Mouse (Mus musculus) hindbrain, embryonic 11.5 days (tissue): ENCODE results near the gene Frem2. TPM values are rescaled to one million over a fixed set of nuclear protein-coding genes. Genes with fewer than 3 reads are reported as not detected.
A peak's percentile ranks its signal among the peaks of the same experiment; 100 is the strongest.

Source experiments
- ATAC-seq: fragments of 200-750 bp; cut with Nextera tagmentation; 2 replicates; pipeline ENCODE4 v1.8.0; 2017; ENCODE audit warnings: mild to moderate bottlenecking, moderate TSS enrichment, moderate library complexity; ENCODE audit not compliant: low FRiP score
- DNase-seq: peaks from one replicate; pipeline ENCODE4 v3.0.0-alpha.2; 2015; ENCODE audit warnings: low spot score
- H3K27ac ChIP-seq: fragments of 300-500 bp; sonication (generic); 2 replicates; pipeline ENCODE4 v1.5.1; 2014; ENCODE audit warnings: mild to moderate bottlenecking, low read depth, low read length
- H3K27me3 ChIP-seq: fragments of 300-500 bp; sonication (generic); 2 replicates; pipeline ENCODE4 v1.6.1; 2014; ENCODE audit warnings: mild to moderate bottlenecking, low read length, moderate library complexity, mixed read lengths; ENCODE audit not compliant: control insufficient read depth, insufficient read depth
- H3K36me3 ChIP-seq: fragments of 300-500 bp; sonication (generic); 2 replicates; pipeline ENCODE4 v1.6.1; 2014; ENCODE audit warnings: mild to moderate bottlenecking, low read length, moderate library complexity, mixed read lengths; ENCODE audit not compliant: control insufficient read depth, insufficient read depth
- H3K4me1 ChIP-seq: fragments of 300-500 bp; sonication (generic); replicated peaks from 2 replicates; pipeline ENCODE4 v1.6.1; 2014; ENCODE audit warnings: low read length, mixed read lengths; ENCODE audit not compliant: control insufficient read depth, insufficient read depth
- H3K4me2 ChIP-seq: fragments of 300-500 bp; sonication (generic); replicated peaks from 2 replicates; pipeline ENCODE4 v1.6.1; 2014; ENCODE audit warnings: mild to moderate bottlenecking, low read depth, low read length
- H3K4me3 ChIP-seq: fragments of 300-500 bp; sonication (generic); 2 replicates; pipeline ENCODE4 v1.5.1; 2014; ENCODE audit warnings: low read depth, low read length
- H3K9ac ChIP-seq: fragments of 300-500 bp; sonication (generic); 2 replicates; pipeline ENCODE4 v1.6.1; 2014; ENCODE audit warnings: low read depth, low read length
- H3K9me3 ChIP-seq: fragments of 300-500 bp; sonication (generic); 2 replicates; pipeline ENCODE4 v1.6.1; 2016; ENCODE audit warnings: low read length; ENCODE audit not compliant: control insufficient read depth
- WGBS: fragments of 180-500 bp; shearing (Covaris S2); extraction: QIAGEN DNeasy Blood & Tissue Kit; methylation state at CpG from one replicate; pipeline ENCODE4 v1.1.7; 2014; 5-methylcytosine and 5-hydroxymethylcytosine counted together
- polyA plus RNA-seq: library from polyadenylated mRNA; unstranded; fragments of >200 nt; fragmentation: Nextera tagmentation; extraction: Ambion mirVana; gene quantifications from 2 replicates; pipeline ENCODE4 v1.2.1, GENCODE M21; 2014

Gene Frem2
- polyA plus RNA-seq, 1 experiment from 2014 or later: 3.4 TPM

DNA sequence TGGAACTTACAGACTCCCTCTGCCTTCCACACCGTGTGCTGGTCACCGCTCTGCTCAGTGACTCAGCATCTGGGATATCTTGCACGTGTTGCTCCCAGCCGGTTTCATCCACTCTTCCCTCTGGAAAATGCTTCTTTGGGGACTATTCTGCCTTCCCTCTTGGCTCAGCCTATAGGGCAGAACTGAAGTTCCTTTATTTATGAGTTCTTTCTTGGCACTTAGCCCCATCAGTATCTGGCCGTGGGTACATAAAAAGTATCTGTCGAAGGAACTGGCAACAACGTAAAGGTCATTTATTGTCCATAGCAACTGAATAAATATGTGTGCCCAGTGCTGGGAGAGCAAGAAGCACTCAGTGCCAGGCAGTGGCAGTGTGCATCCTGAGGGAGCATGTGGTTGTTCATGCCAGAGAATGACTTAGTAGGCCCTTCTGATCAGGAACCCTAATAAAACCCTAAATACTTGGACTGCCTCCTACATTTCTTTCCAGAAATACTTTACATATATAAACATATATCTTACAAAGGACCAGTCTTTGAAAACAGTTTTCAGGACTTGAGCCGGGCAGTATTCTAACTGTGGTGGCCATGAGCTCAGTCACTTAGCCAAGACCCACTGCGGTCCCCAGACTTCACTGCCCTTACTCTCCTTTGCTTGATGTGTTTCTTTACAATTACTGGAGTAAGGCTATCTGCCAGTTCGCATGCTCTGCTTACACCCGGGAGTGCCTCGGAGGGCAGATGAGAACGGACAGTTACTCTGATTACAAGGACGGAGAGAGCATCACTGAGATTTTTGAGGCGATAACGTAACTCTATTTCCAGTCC lies 99.6 kb downstream of the Frem2 start:
- ATAC-seq: no peak
- H3K4me2 ChIP-seq: no peak overlapping the region
- no peak for DNase-seq
- H3K27me3 ChIP-seq: no peaks in the 10 kb centered on the region
- H3K27ac ChIP-seq: no peak overlapping the region
- no peaks in the 10 kb centered on the region for H3K9me3 ChIP-seq
- peaks cover 4% of the 10 kb centered on the region; the same call in 1 of the 2 replicates for H3K4me1 ChIP-seq
- H3K4me3 ChIP-seq: no peak overlapping the region
- H3K9ac ChIP-seq: no peak overlapping the region
- WGBS: 91% methylated on average over 16 of the region's 16 CpGs
- H3K36me3 ChIP-seq: no peaks in the 10 kb centered on the region

DNA sequence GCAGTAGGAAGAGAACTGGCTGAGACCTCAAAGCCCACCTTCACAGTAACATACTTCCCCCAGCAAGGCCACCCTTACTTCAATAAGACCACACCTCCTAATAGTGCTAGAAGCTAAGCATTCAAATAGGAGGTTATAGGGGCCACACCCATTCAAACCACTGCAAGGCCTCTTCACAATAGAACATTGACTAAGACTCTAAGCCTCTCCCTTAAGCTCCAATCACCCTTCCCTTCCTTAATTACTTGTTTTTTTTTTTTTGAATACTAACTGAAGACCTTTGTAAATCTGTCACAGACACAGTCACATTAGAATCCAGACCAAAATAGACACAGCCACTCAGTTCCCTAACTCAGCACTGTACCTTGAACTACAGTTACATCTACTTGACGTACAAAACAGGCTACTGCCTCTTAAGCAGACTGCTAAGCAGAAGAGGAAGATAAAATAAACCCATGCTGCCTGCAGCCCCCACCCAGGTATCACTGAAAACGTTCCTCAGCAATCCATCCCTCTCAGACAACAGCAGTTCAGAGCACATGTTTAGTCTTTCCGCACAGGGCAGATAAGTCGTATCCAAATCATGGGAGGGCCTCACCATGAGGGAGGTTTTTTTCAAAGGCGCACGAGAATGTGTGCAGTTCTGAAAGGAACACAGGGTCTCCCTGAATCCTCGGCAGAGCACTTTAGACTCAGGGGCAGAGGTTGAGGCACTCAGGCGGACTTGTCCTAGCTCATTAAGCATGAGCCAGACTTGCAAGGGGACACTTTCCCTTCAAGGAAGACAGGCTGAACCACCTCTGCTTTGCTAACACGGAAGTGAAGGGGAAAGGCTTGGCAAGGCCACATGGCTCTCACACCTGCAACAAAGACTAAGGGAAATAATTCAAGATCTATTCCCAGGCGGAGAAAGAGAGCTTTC lies 101.9 kb downstream of the Frem2 start:
- H3K9ac ChIP-seq: no peak overlapping the region
- H3K36me3 ChIP-seq: no peaks in the 10 kb centered on the region
- no peaks in the 10 kb centered on the region for H3K9me3 ChIP-seq
- no peaks in the 10 kb centered on the region for H3K4me1 ChIP-seq
- ATAC-seq (no peak), DNase-seq (no peak)
- no peaks in the 10 kb centered on the region for H3K27me3 ChIP-seq
- no peak overlapping the region for H3K4me3 ChIP-seq
- H3K4me2 ChIP-seq: no peak overlapping the region
- WGBS: 66% methylated on average over 10 of the region's 10 CpGs
- H3K27ac ChIP-seq: no peak overlapping the region

DNA sequence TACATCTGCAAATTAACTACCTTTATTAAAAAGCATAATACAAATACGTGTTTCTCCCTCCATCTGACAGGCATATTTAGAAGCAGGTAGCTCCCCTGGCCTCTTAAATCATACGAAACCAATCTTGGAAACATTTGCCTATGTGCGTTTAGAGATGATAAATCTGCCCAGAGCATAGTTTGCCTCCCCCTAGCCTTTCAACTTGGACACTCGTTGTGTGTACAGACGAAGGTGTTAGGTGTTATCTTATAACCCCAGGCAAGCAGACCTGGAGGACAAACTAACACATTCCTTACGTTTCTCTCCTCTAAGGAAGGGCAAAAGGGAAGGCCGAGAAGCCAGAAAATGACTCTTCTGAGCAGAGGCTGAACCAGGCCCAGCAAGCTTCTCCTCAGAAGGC lies 104.5 kb downstream of the Frem2 start:
- DNase-seq (no peak), ATAC-seq (no peak)
- Histone ChIP-seq H3K9me3 (no peaks in the 10 kb centered on the region), H3K4me1 (no peaks in the 10 kb centered on the region), H3K9ac (no peak overlapping the region), H3K4me2 (no peak overlapping the region), H3K4me3 (no peak overlapping the region), H3K36me3 (no peaks in the 10 kb centered on the region), H3K27me3 (no peaks in the 10 kb centered on the region), H3K27ac (no peak overlapping the region)
- WGBS: 86% methylated on average over 7 of the region's 7 CpGs

GRCm38 (mm10) chr3:53532091-53532490 lies 125.1 kb downstream of the Frem2 start:
- Histone ChIP-seq H3K9ac (no peak overlapping the region), H3K4me2 (no peak overlapping the region), H3K27ac (no peak overlapping the region), H3K4me1 (no peaks in the 10 kb centered on the region), H3K27me3 (no peaks in the 10 kb centered on the region), H3K4me3 (no peak overlapping the region), H3K9me3 (no peaks in the 10 kb centered on the region), H3K36me3 (no peaks in the 10 kb centered on the region)
- no peak for DNase-seq
- whole genome bisulfite sequencing: 92% methylated on average over 6 of the region's 6 CpGs
- ATAC-seq: no peak

GRCm38 (mm10) chr3:53530305-53530704 lies 126.8 kb downstream of the Frem2 start:
- Histone ChIP-seq H3K4me1 (no peaks in the 10 kb centered on the region), H3K36me3 (no peaks in the 10 kb centered on the region), H3K9me3 (no peaks in the 10 kb centered on the region), H3K4me3 (no peak overlapping the region), H3K9ac (no peak overlapping the region), H3K27ac (no peak overlapping the region), H3K4me2 (no peak overlapping the region), H3K27me3 (no peaks in the 10 kb centered on the region)
- ATAC-seq (no peak), DNase-seq (no peak)
- WGBS: 87% methylated on average over 6 of the region's 6 CpGs

- WGBS: 15% methylated on average over 21 of the region's 21 CpGs
- Histone ChIP-seq H3K4me2 (peak overlapping the region; percentile 34), H3K4me3 (no peak overlapping the region), H3K27ac (no peak overlapping the region), H3K27me3 (no peaks in the 10 kb centered on the region), H3K4me1 (no peaks in the 10 kb centered on the region), H3K9me3 (no peaks in the 10 kb centered on the region), H3K9ac (no peak overlapping the region), H3K36me3 (no peaks in the 10 kb centered on the region)
- ATAC-seq (0 out of 2 replicates have a peak, but pooled peaks have one; percentile 49), DNase-seq (peak; percentile 86)
Observed at GRCm38 (mm10) chr3:53525737-53526136, 131.4 kb downstream of the Frem2 start.

DNA sequence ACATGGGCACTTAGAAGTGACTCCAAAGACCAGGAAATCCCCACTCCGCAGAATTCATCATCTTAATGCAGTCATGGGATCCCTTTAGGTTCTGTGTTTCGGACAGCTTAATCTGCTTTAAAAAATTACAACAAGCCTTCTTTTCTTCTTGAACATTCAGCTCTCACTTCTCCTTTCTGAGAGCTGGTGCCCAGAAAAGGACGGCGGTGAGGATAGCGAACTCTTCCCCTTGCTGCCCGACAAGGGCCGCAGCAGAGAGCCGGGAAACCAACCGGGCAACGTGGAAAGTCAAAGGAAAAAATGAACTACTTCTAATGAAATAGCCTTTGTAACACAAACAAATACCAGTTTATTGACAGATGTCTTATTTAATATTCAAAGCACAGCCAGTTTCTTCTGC lies 134.4 kb downstream of the Frem2 start:
- DNase-seq (no peak), ATAC-seq (no peak)
- WGBS: 89% methylated on average over 10 of the region's 10 CpGs
- H3K4me2 ChIP-seq: no peak overlapping the region
- no peaks in the 10 kb centered on the region for H3K9me3 ChIP-seq
- H3K4me1 ChIP-seq: no peaks in the 10 kb centered on the region
- no peak overlapping the region for H3K4me3 ChIP-seq
- H3K27ac ChIP-seq: no peak overlapping the region
- H3K27me3 ChIP-seq: no peaks in the 10 kb centered on the region
- no peak overlapping the region for H3K9ac ChIP-seq
- no peaks in the 10 kb centered on the region for H3K36me3 ChIP-seq

- H3K9ac ChIP-seq: no peak overlapping the region
- no peak for ATAC-seq
- 87% methylated on average over 4 of the region's 4 CpGs for WGBS
- no peaks in the 10 kb centered on the region for H3K36me3 ChIP-seq
- no peaks in the 10 kb centered on the region for H3K4me1 ChIP-seq
- no peaks in the 10 kb centered on the region for H3K9me3 ChIP-seq
- DNase-seq: no peak
- no peak overlapping the region for H3K4me3 ChIP-seq
- no peaks in the 10 kb centered on the region for H3K27me3 ChIP-seq
- H3K27ac ChIP-seq: no peak overlapping the region
- no peak overlapping the region for H3K4me2 ChIP-seq
Observed at GRCm38 (mm10) chr3:53514221-53515065, 142.7 kb downstream of the Frem2 start.
